Mouse (Mus musculus): ENCODE data around the gene Atf4.

Atf4 gene

DNA sequence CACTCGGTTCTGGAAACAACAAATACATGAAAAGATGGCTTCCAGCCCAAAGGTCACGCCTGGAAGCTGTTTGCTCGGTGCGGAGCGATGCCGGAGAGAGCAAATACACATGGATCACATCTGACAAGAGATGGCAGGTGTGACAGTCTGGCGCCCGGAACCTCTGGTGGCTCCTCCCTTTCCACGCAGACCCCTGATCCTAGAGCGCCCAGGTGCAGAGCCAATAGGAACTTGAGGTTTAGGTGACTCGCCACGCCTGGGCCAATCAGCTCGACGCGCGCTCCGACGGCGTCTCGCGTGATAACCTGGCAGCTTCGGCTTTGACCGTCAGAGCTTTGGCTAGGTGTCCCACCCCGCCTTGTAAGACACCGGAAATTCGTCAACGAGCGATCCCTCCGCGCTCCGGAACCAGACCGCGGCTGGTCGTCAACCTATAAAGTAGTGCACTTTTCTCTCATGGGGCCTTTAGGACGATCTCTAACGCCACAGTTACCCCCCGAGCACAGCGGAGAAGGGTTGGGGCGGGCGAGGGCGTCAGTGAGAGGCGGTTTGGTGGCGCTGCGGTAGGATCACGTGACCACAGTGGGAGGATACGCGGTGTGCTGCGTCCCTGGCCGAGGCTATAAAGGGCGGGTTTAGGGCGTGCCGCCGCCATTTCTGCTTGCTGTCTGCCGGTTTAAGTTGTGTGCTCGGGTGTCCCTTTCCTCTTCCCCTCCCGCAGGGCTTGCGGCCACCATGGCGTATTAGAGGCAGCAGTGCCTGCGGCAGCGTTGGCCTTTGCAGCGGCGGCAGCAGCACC is at the start of gene Atf4:
TSS of gene Atf4 (plus strand) at position 338 of the 799 bp plus-strand sequence.
- under 1% methylated on average over 62 of the region's 62 CpGs for WGBS

DNA sequence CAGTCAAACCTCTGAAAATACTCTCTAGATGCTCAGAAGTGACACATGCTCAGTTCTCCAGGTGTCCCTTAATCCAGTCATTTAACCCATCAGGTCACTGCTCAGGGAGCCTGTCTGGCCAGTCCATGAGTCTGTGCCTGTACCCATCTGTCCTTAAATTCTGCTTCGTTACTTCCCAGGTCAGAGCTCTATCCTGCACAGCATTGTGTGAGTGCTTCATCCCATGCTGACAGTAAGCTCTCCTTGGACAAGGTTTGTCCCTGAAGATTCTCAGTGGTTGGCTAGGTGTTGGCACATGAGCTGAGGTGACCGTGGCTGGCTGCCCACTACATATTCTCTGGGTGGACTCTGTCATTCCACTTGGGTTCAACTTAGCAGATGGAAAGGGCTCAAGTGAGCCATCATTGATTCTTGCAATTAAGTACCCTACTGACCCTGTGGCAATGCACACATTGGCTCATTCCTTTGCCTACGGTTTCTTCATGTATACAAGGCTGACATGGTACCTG is 48.9 kb upstream of the Atf4 start:
- WGBS = 90% methylated on average over 3 of the region's 3 CpGs

DNA sequence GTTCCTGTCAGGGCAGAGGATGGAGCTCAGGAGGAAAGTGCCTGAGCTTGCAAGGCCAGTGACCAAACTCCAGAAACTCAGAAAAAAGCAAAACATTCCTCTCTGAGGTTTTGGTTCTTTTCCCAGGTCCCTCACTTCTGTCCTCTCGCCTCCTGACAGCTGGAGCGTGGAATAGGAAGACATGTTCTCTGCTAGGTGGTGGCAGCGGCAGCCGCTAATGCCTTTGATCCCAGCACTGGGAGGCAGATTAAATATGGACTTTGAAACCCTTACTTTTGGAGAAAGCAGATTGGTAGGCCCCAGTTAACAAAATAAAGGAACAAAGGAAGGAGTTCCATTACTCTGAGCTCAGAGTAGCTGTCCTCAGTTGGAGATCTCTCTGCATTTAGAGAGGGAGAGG is 46.5 kb upstream of the Atf4 start:
- 54% methylated on average over 4 of the region's 4 CpGs for WGBS

DNA sequence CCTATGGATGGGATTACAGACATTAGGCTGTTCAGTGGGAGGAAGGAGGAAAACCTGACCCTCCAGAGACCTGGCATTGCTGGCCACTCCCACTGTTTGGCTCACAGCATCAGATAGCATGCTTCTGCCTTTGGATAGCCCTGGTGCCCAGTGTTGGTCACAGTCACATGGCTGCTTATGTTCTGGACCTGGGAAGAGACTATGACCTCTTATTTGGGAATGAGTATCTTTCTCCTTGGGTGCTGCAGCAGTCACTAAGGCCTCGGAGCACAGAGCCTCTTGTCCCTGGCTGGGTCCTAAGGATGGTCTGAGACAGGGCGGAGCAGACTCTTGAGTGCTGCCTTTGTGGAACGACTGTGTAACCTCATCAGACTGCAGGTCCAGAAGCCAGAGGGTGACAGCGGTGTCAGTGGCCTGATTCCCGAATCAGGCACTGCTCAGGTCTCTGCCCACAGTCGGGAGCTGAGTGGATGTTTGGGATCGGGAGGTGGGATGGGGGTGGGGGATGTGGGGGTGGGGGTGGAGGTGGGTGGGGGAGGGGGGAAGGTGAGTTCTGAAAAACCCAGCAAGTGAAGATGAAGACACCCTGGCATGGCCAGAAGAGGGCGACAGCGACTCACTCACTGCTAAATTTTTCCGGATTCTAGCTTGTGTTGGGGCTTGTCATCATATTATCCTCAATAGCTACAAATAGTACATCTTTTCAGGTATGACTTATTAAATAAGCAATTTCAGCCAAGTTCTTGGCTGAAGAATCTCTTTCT is 39.1 kb upstream of the Atf4 start:
- WGBS = 18% methylated on average over 10 of the region's 10 CpGs

DNA sequence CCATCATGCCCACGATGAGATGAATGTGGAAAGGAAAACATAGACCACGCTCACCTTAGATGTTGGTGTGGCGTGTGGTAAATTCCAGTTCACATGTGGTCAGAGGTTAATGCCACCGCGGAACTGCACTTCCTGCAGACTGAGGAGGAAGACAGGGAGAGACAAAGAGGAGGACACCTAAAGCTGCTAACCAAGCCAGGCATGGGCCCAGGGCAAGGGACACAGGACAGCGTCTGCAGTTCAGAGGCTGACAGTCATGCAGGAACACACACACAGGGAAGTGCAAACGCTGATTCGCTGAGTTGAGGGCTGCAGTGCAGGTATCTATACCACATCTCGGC is 38.5 kb upstream of the Atf4 start:
- 65% methylated on average over 9 of the region's 9 CpGs for WGBS

DNA sequence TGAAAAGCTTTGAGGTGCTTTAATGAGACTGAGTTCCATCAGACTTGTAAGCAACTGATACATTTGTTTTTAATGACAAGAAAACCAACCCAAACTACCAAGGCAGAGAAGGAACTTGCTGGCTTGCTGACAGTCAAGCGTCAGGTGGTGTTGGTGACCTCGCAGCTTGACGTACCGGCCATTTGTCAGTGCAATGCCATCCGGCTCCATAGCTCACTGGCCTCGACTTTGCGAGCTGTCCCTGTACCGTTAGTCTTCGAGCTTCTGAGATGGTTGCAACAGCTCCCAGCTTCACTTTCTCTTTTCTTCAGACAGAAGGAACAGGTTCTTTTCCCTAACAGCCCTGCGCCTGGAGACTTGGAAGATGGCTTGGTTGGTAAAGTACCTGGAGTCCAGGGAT is 37.5 kb upstream of the Atf4 start:
- WGBS = 94% methylated on average over 10 of the region's 10 CpGs

DNA sequence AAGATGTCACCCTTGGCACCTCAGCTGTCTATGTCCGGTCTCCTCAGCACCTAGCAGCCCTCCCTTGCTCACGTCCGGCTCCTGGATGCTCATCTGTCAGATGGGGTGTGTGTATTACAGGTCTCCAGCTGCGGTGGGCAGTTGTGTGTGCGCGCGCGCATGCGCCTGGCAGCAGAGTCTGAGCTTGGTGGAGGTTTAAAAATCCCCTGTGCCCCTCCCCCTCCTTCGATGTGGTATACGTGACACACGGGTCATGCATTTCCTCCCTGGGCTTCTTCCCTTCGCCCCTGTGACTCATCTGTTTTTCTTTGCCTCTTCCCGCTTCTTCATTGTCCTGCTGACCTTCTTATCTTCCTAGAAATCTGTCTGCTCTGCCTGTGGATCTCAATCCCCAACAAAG is 35.8 kb upstream of the Atf4 start:
- 56% methylated on average over 14 of the region's 14 CpGs for WGBS

DNA sequence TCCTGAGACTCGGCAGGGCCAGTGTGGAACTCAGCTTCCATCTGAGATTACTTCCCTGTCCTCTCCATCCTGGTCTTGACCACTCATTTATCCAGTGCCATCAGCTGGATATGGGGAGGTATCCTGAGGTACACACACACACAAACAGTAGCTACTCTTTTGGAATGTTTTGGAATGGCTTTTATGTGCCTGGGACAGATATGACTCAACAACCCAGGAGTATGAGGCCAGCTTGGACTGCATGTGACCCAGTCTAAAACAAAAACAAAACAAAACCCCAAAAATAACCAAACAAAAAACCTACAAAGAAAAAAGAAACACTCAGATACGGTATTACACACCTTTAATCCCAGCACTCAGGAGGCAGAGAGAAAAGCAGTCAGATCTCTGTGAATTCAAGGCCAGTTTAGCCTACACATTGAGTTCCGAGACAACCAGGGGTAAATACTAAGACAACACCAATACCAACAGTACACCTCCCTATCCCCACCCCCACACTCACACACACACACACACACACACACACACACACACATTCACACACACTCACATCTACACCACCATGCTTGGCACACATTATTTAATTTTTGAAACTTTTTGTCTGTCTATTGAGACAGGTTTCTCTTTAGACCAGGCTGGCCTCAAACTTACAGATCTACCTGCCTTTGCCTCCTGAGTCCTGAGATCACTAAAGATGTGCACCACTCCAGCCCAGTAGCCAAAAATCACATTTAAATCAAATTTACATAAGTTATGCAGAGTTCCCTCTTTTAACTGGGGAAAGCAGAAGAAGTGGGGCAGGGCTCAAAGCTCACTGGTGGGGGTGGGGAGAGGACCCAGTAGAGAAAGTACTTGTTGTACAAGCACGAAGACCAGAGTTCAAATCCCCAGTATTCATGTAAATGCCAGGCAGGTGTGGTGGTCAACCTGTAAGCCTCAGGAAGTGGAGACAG is 35.0 kb upstream of the Atf4 start:
- WGBS = 60% methylated on average over 4 of the region's 4 CpGs

DNA sequence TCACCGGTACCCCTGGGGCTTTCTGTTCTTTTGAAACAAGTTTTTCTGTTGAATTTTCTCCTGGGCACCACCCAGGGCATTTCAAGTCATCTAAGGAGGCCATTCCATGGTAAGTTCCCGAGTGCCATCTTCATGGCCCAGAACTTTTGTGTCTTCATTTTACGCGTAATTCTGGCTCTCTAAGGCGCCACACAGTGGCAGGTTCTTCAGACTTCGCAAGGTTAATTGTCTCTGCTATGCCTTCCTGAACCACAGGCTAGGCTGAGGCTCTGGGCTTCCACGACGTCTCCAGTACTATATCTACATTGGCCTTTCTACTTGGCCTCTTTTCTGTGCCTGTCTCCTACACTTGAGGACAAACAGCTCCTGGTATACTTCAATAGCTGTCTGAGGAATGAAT is 34.0 kb upstream of the Atf4 start:
- 68% methylated on average over 8 of the region's 8 CpGs for WGBS

DNA sequence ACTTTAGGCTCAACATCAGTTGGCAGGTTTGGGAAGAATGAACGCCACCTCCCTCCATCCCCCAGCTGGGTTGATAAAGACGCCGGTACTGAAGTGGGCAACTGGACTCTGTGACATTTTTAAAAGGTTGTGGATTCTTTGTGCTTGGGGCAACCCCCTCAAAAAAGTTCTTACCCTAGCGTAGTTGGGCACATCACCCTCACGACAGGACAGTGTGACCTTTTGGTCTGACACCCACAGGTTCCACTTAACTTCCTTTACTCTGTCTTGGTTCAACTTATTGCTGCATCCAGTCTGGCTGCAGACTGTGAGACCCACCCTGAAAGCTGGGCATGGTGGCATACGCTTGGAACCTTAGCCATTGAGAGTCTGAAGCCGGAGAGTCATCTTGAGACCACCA is 31.2 kb upstream of the Atf4 start:
- 93% methylated on average over 7 of the region's 7 CpGs for WGBS

DNA sequence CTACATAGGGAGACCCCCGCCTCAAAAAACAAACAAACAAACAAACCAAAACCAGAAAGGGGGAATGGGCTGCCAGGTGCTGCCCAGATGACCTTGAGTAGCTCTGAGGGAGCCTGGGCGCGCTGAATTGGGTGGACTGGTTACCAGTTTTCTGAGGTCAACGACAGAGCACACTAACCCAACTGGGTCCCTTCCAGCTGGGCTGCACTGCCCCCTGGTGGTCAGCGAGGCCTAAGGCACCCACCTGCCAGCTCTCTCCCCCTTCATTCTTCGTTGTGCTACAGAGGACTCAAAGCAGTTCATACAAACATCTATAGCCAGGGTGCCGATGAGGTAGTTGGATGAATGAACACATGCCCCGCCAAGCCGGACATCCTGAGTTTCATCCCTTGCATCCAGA is 29.8 kb upstream of the Atf4 start:
- WGBS = 27% methylated on average over 9 of the region's 9 CpGs

DNA sequence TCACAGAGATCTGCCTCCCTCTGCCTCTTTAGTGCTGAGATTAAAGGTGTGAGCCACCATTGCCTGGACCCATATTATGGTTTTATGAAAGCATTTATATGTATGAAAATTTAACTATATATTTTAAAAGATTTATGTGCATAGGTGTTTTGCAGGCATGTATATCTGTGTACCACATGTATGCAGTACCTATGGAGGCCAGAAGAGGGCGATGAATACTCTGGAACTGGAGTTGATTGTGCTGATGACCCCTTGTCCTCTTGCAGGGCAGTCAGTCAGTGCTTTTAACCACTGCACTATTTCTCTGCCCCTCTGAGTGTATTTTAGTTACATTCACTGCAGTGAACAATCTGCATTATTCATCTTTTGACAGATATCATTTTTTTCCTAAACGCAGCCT is 29.2 kb upstream of the Atf4 start:
- WGBS = 50% methylated on average over 2 of the region's 2 CpGs

DNA sequence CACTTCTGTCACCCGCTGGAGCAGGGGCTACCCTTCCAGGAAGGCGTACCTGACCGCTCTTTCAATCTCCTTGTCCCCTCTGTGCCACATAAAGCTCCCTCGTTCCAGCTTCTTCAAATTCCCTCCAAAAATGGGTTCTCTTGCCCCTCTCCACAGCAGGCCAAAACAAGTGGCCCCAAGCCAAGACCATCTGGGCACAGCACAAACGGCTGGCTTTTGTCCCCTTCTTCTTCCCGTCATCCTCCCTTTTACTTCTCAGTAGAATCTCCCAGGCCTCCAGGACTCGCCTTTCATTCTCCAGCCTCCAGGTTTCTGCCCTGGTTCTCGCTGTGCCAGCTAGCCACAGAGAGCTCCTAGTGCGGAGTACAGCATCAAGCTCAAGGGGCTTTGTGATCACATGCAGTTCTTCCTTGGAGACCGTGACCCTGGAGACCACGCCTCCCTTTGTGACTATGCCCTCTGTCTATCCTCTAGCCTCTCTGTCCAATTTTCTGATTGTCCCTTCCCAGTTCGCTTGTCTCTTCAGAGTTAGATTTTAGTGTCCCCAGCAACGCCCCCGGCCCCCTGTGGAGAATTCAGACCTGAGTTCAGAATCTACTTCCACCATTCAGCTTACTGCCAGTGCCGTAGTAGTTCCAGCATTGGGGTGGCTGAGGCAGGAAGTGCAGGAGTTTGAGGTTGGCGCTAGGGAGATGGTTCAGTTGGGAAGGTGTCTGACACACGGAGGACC is 26.7 kb upstream of the Atf4 start:
- WGBS = 72% methylated on average over 17 of the region's 17 CpGs

DNA sequence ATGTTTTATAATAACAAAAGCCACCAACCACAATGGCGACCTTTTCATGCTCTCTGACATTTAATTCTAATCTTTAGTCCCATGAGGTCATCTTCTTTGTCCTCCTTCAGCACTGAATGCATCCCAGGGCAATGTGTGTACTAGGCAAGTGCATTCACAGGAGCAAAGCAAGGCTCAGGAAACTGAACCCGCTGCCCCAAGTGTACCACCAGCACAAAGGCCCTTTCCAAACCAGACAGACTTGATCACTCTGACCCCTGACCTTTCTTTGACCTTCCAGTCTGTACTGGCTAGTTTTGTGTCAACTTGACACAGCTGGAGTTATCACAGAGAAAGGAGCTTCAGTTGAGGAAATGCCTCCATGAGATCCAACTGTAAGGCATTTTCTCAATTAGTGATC is 22.7 kb upstream of the Atf4 start:
- 67% methylated on average over 2 of the region's 2 CpGs for WGBS

DNA sequence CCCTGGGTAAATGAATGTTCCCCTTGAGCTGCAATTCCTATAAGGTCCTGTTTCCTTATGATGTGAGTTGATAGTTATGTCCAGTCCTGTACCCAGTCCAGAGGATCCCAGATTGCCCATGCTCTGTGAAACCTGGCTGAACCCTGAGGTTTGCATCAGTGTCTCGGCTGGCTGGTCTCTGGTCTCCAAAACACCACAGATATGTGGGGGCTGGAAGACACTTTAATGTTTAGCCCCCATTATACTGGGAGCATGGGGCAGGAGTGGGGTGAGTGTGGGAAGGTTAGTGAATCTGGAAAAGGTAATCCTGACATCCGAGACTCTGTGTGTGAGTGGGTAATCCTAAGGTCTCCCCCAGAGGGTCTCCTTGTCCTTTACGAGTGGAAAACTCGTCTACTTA is 21.9 kb upstream of the Atf4 start:
- WGBS = 49% methylated on average over 4 of the region's 4 CpGs

DNA sequence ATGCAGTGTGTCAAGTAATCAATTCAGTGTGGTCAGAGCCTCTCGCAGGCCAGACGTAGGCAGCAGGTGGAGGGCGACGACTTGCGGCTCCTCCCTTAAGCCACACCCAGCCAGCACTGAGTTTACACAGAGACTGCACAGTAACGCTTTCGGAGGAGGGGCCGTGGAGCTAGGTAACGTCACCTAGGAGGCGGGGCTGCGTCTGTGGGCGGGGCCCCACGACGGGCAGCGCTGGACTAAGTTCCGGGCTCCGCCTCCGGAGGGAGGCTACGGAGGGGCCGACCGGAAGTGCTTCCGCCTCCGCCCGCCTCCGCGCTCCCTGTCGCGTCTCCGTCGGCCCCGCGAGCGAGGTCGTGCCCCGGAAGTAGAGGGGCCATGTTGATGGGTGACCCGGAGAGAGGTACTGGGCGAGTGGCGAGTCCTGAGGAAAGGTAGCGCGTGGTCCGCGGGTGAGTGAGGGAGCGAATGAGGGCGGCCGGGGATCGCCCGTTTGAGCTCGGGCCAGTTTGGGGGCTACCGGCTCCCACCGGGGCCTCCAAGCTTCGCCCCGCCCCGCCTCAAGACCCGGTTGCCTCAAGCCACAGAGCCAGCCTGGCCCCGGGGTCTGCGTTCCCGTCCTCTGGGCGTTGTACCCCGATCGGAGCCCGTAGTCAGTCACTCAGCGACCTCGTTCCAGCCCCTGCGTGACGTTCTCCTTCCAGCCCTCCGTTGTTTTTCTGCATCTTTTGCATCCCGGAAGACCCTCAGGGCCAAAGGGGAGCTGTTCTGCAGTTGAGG is 21.1 kb upstream of the Atf4 start, which contains the start of gene Mief1:
TSS of gene Mief1 (plus strand) at position 286 of the 777 bp plus-strand sequence.
- under 1% methylated on average over 67 of the region's 67 CpGs for WGBS

DNA sequence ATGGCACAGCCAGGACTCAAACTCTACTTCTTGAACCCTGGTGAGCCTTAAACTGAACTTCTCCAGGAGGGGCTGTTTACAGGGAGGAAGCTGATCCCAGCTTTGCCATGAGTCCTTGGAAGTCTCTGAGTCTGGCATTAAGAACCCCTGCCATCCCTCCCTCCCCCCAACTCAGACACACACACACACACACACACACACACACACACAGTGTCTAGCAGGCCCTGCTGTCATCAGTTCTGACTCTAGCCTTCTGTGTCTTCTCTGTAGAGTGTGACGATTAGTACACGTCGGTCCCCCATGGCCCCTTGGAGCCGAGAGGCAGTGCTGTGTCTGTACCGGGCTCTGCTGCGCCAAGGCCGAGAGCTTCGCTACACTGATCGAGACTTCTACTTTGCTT is 19.4 kb upstream of the Atf4 start, which contains the start of gene AC140267.1:
TSS of gene AC140267.1 (plus strand) at position 301 of the 400 bp plus-strand sequence.
- WGBS = 89% methylated on average over 9 of the region's 9 CpGs

DNA sequence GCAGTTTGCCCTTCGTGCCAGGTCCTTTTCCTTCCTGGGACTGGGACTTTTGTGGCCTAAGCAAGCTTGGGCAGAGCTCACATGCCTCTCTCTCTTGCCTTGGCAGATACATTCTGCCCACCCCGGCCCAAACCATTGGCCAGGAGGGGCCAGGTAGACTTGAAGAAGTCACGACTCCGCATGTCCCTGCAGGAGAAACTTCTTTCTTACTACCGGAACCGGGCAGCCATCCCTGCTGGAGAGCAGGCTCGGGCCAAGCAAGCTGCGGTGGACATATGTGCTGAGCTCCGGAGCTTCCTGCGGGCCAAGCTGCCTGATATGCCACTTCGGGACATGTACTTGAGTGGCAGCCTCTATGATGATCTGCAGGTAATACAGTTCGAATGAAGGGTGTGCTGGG is 6.8 kb upstream of the Atf4 start:
- 94% methylated on average over 12 of the region's 12 CpGs for WGBS

DNA sequence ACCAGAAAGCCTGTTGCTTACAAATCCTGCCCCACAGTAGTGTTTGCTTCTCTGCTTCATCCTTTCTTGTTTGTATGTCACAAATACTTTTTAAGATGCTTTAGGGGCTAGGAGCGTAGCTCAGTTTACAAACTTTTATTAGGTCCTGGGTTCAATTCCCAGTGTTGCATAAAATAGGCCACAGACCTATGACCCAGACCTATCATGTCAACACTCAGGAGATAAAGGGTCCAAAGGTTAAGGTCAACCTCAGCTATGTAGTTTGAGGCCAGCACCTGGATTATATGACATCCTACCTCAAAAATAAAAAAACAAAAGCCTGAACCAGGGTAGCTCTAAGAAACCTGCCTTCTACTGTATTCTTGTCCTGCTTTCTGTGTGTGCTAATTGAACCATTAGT is 6.4 kb upstream of the Atf4 start:
- WGBS = 92% methylated on average over 1 of the region's 1 CpGs

DNA sequence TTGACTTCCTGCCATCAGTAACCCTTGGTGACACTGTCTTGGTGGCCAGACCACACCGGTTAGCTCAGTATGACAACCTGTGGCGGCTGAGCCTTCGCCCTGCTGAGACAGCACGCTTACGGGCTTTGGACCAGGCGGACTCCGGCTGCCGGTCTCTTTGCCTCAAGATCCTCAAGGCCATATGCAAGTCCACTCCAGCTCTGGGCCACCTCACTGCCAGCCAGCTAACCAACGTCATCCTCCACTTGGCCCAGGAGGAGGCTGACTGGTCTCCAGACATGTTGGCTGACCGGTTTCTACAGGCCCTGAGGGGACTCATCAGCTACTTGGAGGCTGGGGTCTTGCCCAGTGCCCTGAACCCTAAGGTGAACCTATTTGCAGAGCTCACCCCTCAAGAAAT is 5.3 kb upstream of the Atf4 start:
- WGBS = 94% methylated on average over 10 of the region's 10 CpGs

Data from cerebral cortex, adult 2 months (tissue).